Mouse (Mus musculus) spleen, postnatal 10 days (tissue): ENCODE data around the gene Utp4.
"Not testable (repeated sequence)": the region's sequence is repeated elsewhere in the genome, so short reads cannot be mapped to it uniquely, and the experiment has no call there.

Experiments used
- DNase-seq, 2 experiments: peaks; one replicate each; pipeline ENCODE4 v3.0.0; 2021 to 2022; ENCODE audit warnings: low spot score in 2 of 2

Gene Utp4

GRCm38 (mm10) chr8:106905727-106906480, 12.5 kb downstream of the Utp4 start:
- peak in 1 of 2 experiments; percentile 71 for DNase-seq

DNA sequence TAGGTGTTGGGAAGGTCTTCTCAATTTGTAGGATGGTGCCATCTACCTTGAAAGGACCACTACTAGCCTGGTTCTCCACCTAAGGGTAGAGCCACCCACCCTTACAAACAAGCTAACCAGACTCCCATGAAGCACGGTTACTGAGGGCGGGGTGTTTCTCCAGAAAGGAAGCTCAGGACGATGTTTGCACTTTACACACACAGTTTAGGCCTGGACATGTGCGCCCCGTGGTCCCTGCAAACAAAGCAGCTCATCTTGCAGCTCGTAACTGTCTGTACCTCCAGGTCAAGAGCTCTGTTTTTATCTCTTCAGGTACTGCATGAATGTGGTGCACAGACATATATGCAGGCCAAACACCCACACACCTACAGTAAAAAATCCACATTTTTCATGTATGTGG, 13.2 kb downstream of the Utp4 start:
- DNase-seq, result no peak

- DNase-seq, result no peak
Observed at GRCm38 (mm10) chr8:106907450-106907849, 14.0 kb downstream of the Utp4 start.

GRCm38 (mm10) chr8:106908291-106908690, 14.9 kb downstream of the Utp4 start:
- DNase-seq, result no peak

DNA sequence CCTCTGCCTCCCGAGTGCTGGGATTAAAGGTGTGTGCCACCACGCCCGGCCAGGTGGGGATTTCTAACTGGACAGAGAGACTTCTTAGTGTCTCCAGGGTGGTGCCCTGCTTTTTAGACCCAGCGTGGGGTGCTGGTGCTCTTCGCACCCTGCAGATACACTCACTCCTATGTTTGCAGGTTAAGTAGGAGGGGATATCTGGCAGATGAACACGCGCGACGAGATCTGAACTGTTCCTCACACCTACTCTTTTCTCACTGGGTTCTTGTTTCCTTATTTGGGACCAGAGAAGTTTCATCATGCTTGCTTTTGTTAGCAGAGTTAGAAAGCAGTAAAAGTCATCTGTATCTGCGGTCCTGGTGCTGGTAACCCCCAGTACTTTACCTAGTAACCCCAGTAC, 20.2 kb downstream of the Utp4 start:
- DNase-seq, result no peak

GRCm38 (mm10) chr8:106919721-106920394, 26.4 kb downstream of the Utp4 start:
- DNase-seq, result no peak

DNA sequence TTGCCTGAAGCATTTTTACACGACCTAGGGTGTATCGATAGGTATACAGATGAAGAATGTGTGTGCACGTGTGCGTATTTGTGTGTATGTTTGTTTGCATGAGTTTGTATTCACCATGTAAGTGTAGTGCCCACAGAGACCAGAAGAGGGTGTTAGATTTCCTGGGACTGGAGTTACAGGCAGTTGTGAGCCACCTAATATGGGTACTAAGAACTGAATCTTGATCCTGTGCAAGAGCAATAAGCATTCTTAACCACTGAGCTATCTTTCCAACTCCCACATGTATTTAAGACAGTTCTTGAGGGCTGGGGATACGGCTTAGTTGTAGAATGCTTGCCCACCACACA, 26.9 kb downstream of the Utp4 start:
- DNase-seq, result no peak

GRCm38 (mm10) chr8:106924057-106924456, 30.6 kb downstream of the Utp4 start:
- DNase-seq, result no peak

DNA sequence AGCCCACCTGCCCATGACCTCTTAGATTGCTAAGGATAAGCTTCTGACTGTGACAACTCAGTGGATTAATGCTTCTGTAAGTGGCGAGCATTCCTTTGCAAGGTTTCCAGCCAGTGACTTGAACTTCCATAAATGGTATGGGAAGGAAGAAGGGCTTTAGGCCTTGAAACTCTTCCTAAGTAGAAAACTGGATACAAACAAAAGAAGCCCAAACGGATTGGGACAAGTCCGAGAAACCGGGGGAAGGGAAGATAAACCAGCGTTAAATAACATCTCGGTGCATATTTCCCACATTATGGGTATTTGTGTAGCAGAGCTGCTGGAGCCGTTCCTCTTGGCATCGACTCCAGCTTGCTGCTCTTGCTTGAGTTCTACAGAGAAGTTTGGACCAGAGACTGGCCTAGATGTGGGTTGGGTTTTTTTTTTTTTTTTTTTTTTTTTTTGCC, 31.5 kb downstream of the Utp4 start:
- DNase-seq, result no peak

- DNase-seq, result no peak
Observed at GRCm38 (mm10) chr8:106925446-106925845, 32.0 kb downstream of the Utp4 start.

GRCm38 (mm10) chr8:106927247-106927646, 33.8 kb downstream of the Utp4 start:
- DNase-seq, result peak in 1 of 2 experiments; percentile 34

GRCm38 (mm10) chr8:106928182-106928581, 34.7 kb downstream of the Utp4 start:
- not testable (repeated sequence) for DNase-seq

GRCm38 (mm10) chr8:106929155-106929913, 35.9 kb downstream of the Utp4 start:
- DNase-seq, result no peak

DNA sequence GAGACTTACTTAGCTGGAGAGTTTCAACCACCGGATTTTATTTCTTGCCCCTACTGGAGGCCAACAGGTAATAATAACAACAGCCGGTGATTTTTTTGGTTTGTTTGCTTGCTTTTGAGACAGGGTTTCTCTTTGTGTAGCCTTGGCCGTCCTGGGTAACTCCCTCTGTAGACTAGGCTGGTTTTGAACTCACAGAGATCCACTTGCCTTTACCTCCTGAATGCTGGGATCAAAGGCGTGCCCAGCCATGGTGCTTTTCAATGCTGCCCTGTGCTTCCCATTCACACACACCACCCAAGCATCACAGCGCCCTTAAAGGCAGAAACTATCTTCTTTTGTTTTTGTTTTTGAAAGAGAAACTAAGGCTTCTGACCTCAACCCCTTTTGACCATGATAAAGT, 36.5 kb downstream of the Utp4 start:
- no peak for DNase-seq

GRCm38 (mm10) chr8:106932376-106933065, 39.1 kb downstream of the Utp4 start:
- no peak for DNase-seq

- no peak for DNase-seq
Observed at GRCm38 (mm10) chr8:106933506-106934143, 40.2 kb downstream of the Utp4 start.

- no peak for DNase-seq
Observed at GRCm38 (mm10) chr8:106934226-106934977, 41.0 kb downstream of the Utp4 start.

- DNase-seq, result peak; percentile 75 to 89
Observed at GRCm38 (mm10) chr8:106935324-106935869, 42.0 kb downstream of the Utp4 start, which contains the start of gene Sntb2. TSS of gene Sntb2 (plus strand) at chr8:106935750.

DNA sequence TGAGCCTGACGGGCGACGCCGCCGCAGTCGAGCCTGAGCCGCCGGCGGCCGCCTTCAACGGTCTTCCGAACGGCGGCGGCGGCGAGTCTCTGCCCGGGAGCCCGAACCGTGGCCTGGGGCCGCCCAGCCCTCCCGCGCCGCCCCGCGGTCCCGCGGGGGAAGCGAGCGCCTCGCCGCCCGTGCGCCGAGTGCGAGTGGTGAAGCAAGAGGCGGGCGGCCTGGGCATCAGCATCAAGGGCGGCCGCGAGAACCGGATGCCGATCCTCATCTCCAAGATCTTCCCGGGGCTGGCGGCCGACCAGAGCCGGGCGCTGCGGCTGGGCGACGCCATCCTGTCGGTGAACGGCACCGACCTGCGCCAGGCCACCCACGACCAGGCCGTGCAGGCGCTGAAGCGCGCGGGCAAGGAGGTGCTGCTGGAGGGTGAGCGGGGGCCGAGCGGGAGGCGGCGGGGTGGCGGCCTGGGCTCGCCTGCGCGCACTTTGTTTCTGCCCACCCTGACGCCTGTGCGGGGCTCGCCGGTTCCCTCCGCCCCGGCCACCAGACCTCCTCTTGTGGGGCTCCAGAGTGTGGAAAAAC, 42.6 kb downstream of the Utp4 start:
- peak; percentile 40 to 48 for DNase-seq

DNA sequence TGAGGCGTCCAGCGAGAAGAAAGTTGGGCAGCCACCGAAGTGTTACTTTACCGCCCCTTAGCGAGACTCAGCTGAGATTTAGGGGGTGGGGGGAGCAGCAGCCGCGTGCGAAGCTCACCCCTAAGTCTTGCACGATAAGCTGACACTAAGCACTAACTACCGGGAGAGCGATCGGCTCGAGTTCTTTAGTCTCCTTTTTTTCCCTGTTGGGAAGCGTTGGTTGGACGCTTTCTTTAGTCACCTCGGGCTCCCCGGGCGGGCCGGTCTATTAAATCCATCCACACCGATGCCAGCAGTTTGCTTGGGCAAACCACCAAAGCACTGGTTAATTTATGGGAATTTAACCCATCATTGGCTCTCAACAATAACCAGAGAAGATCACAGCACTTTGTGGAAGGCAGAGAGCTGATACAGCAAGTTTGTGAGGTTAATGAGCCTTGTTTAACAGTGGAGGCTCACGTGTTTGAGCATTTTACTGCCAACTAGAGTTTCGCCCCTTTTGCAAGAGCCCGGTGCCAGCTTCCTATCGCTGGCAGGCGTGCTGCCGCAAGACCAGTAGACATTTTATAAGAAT, 43.1 kb downstream of the Utp4 start:
- peak in 1 of 2 experiments; percentile 9 for DNase-seq
